Mouse (Mus musculus) mesoderm, embryonic 11.5 days (tissue): ENCODE results near the gene Gm49673.
A peak's percentile ranks its signal among the peaks of the same experiment; 100 is the strongest.
"Not testable (repeated sequence)": the region's sequence is repeated elsewhere in the genome, so short reads cannot be mapped to it uniquely, and the experiment has no call there.

Source experiments
- DNase-seq: peaks from one replicate; pipeline ENCODE4 v3.0.0-alpha.2; 2012; ENCODE audit warnings: low read depth, low spot score

The Gm49673 gene

DNA sequence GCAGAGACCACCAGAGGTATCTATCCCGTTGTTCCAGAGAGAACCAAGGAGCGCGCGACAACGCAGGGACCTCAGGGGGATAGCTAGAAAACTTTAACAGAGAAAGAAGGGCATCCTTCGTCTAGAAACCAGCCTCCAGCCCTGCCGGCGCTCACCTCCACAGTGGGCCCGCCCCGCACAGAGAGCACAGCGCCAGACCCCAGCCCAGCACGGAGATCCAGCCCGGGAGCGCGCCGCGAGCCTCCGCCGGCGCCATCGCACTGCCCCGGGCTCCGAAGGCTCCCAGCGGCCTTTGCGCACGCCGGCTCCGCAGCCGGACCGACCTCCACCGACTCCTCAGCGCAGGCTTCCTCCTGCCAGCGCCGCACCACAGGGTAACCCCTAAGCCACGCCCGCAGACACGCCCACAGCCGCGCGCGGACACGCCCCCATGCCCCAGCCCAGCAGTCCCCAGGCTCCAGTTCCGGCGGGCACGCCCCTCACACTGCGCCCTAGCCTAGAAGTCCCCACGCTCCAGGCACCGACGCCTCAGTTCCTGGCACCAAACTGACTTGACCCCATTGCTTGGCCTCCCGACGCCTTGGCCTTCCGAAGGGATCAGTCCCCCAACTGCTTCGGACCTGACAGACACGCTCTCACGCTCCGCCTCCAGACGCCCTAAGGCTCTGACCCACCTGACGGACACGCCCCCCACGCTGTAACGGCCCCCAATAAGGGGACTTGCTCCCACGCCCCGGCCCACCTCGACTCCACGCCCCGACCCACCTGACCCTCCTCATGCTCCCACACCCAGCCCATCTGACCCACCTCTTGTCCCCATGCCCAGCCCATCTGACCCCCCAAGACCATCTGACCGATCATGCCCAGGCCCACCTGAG, at the start of gene Gm49673, which contains the start of gene Rnaset2a:
Gm49673 (minus strand) TSS at position 350 of the 878 bp plus-strand sequence.
Rnaset2a (minus strand) TSS at position 659 of the 878 bp plus-strand sequence.
- DNase-seq: peak; percentile 68

DNA sequence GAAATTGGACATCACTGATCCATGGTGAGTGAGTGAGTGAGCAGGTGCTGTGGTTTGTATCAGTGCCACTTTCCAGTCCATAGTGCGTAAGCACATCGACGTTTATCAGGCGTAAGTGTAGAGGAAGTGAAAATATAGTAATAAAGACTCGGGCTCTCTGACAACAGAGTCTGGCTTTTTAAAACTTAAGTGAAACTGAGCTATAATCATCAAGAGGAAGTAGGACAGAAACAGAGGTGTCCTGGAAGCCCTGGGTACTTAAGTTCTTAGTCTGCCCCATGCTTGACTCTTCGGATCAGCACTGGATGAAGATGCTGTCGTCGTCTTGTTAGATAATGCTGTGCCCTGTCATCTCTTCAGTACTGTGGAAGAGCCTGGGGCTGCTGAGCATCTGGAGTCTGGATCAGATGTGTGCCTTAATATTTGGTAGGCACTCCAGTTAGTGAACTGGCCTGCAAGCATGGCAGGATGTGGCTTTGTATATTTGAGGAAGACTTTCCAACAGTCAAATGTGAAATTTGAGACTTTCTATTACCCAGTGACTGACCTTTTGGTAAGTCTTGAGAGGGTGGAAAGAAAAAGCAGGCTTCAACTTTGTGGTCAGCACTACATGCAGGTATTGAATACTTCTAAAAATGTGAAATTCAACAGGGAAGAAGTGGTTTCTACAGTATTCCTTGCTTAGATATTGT, 48.2 kb upstream of the Gm49673 start:
- DNase-seq: no peak

DNA sequence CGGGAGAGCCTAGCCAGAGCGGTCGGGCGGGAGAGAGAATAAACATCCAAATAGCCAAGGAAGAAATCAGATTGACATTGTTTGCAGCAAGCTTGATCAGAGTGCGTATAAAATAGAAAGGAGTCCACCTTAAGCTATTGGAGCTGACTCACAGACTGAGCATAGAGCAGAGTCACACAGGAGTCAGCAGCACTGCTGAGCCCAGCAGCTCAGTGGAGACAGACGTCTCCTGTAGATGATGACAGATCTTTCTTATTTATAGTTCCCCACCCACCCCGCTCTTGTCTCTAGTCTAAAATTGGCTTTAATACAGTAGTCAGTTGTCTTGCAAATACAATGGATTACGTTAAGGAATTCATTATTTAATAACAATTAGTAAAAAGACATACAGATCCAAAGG, 46.1 kb upstream of the Gm49673 start:
- no peak for DNase-seq

DNA sequence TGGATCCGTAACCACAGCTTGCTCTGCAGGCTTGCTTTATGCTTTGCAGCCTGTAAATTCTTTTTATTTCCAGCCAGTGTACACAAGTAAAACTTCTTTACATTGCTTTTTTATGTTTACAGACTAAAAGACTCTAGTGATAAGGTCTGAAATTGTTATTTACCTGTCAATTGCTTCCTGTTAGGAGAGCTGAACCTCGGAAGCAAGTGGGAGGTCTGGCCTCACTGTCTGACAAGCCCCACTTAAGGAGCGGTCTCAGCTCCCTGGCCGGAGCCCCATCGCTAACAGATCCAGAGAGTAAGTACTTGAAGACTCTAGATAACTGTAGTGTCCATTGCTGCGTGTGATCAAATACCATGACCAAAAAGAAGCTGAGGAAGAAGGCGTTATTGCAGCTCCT, 36.6 kb upstream of the Gm49673 start:
- DNase-seq: no peak

DNA sequence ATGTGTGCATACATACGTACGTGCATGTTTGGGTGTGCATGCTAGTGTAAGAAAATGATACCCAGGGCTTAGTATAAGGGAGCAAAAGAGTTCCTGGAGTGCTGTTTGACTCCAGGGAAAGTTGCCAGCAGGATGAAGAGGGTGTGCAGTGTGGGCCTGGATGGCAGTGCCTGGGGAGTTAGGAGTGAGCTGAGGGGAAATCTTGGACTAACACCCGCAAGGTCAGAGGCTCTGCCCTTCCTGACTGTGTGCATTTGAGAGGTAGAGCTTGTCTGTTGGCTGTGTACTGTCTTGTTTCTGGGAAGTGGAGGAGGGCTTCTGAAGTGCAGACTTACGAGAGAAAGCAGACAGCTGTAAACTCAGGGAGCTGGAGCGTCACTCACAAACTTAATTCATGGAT, 36.2 kb upstream of the Gm49673 start:
- no peak for DNase-seq

DNA sequence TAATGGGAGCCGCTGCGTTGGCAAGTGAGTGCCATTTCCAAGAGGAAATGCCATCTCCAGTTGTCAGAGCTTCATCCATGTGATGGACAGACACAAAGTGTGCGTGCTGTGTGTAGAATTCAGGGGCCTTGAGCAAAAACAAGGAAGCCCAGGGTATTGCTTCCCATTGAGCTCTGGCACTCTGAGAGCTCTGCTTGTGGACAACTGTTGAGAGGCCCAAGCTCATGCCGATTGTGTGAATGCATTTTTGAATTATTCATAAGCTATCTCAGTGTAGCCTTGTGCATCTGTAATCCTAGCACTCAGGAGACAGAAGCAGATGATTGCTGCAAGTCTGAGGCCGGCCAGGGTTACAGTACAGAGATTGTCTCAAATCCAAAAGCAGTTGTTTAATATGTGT, 29.5 kb upstream of the Gm49673 start:
- DNase-seq: no peak

DNA sequence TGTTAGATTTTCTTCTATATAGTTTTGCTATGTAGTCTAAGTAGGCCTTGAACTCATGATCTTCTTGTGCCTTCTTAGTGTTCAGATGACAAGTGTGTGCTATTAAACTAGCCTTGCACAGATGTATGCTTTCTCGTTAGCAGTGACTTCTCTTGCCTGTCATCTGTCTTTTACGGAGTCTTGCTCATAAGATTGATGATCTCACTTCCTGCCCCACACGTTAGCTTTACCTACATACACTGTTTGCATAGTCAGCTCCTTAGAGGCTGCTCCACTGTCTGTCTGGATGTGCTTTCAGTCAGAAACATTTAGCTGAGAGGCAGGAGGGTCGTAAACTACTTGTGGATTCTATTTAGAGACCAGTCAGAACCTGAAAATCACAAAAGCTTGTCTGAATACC, 23.5 kb upstream of the Gm49673 start:
- no peak for DNase-seq

DNA sequence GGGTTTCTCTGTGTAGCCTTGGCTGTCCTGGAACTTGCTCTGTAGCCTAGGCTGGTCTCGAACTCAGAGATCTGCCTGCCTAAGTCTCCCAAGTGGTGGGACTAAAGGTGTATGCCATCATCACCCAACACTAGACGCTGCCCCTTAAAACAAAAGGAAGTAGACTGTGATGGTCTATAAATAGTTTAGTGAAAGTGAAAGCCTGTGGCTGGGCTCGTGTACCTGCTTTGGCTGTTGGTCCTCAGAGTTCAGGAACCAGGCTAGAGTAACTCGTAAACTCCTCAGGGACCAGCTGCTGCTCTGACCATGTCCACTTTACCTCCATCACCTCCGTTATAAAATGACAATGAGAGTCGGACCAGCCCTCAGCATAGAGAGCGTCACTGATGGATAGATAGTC, 22.7 kb upstream of the Gm49673 start:
- DNase-seq: no peak

DNA sequence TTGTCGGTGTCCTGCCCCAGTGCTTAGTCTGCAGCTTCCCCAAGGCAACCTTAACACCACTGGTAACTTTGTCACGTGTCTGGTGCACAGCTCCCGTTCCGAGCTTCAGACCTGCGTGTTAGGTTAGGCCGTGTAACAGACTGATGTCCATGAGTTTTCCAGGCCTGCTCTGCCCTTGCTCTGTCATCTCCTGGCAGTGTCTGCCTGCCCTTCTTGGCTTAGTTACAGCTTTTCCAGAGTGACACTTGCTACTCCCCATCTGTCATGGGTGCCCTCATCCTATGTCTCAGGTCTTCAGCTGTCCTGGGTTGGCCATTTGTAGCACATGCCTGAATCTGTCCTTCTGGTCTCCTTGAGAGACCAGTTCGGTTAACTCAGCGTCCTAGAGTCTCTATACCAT, 19.8 kb upstream of the Gm49673 start:
- not testable (repeated sequence) for DNase-seq

DNA sequence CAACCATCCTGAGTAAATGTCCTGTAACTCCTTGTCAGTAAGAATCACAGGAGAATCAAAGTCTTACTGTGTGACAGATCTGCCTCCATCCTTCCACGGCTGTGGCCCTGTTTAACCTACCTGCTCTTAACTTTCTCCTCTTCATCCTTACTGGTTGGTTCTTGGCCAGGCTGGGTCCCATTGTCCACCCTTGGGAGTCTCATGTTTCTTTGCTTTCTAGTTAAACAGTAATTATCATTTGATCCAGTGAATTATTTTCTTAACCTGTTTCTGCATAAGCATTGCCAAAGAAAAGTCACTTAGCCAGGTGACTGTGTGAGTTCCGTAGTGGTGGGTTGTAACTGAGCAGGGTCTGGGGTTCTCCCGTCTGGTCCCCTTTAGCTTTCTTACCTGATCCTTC, 18.9 kb upstream of the Gm49673 start:
- DNase-seq: not testable (repeated sequence)

DNA sequence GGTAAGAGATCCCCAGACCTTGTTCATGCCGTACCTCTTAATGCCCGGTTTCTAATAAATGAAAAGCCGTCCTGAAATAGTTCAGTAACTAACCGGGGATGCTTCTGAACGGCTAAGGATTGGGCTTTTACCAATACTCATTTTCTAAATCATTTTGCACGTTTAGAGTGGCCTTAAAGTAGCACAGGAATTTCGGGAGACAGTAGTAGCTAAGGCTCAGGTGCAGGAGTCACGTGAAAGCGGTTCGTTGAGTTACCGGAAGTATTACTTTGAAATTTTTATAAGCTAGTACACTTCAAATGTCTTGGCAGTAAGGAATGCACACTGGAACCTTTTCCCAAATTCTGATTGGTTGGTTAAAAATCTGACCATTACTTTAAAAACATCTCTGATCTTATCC, 18.4 kb upstream of the Gm49673 start:
- not testable (repeated sequence) for DNase-seq

DNA sequence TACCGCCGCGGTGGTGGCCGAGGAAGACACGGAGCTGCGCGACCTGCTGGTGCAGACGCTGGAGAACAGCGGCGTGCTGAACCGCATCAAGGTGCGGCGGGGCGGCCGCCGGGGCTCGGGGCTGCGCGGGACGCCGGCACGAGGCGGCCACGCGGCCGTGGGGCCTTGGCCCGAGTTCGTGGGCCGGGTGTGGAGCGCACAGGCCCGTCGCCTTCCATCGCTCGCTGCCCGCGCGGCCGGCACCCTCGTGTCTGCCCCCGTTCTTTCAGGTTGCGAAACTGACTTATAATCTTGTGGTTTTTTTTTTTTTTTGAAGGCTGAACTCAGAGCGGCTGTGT, 18.0 kb upstream of the Gm49673 start:
- peak; percentile 10 for DNase-seq

DNA sequence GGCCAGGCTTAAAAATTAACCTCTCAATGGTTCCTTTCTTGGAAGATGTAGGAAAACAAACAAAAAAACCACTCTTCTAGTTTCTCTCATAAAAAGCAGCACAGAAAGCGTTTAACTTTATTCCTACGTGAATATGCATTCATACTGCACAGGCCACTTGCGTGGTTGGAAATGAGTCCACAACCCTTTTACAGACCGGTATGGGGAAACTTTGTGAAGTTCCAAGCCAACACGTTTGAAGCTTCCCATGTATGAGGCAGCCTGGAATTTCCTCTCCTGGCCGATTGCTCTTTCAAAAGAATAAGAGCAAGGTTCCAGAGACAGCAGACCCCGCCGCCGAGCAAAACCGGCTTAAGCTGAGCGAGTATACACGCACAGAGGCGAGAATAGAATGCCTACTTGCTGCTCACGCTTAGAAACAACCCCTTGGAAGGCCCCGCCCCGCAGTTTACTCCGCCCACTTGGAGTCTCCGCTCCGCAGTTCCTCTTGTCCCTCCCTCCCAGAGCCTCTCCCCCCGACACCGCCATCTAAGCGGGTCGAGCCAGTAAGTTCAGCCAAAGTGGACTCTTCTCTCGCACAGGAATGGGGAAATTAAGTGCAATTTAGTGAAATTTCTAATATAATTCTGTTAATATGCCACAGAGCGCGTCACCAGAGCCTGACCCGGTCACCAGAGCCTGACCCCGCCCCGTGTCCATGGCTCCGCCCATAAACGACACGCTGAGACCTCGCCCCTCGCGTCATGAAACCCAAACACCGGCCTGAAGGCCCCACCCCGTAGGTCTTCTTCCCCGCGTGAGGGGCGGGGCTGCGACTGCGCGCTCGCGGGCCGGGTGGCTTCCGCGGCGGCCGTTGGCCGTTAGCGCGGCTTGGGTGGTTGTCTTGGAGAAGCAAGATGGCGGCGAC, 17.4 kb upstream of the Gm49673 start, which contains the start of gene Fgfr1op:
Fgfr1op (plus strand) TSS at position 801 of the 907 bp plus-strand sequence.
- not testable (repeated sequence) for DNase-seq

DNA sequence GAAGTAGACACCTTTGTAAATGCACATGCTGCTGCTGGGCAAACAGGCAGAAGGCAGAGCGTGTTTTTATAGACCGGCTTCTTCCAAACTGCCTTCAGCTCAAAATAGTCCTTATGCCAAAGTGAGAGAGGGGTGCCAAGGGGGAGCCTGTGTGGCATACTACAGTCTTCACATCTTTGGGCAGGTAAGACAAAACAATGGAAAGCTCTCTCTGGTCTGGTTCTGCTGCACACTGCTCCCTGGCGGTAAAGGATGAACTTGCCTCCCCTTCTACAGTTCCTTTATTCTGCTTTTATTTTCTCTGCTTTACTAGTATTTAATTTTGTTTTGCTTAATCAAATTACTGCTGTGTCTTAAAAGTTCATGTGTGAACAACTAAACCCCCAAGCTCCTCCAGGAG, 13.4 kb upstream of the Gm49673 start:
- peak; percentile 8 for DNase-seq

DNA sequence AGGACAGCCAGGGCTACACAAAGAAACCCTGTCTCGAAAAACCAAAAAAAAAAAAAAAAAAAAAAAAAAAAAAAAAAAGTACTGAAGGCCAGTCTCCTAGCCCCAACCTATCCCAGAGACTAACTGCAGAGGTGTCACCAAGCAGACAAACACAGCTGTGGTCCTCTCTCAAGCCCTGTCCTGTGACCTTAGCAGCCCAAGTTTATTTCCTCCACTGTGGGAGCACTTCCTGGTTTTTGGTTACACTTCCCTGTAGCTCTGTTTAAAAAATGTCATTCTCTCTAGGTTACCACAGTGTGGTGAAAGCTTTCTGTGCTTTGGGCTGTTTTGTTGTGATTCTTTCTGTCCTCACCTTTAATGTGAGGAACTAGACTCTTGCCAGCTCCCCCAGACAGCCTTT, 11.0 kb upstream of the Gm49673 start:
- DNase-seq: not testable (repeated sequence)

DNA sequence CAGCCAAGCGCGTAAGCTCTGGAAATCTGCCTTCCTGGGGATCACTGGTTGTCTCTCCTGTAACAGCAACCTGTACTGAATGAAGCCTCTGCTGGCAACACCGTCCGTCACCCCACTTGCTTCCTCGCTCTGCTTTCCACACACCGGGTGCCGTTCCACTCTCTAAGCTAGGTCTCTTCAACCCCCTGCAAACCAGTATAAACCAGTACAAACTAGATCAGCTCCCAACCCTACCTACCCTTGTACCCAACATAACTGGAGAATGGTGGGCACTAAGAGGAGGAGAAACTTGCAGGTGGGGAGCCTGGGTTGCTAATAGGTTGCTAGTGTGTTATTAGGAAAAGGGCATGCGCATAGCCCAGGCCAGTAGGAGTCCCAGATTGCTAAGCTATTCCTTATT, 8.4 kb upstream of the Gm49673 start:
- DNase-seq: not testable (repeated sequence)

DNA sequence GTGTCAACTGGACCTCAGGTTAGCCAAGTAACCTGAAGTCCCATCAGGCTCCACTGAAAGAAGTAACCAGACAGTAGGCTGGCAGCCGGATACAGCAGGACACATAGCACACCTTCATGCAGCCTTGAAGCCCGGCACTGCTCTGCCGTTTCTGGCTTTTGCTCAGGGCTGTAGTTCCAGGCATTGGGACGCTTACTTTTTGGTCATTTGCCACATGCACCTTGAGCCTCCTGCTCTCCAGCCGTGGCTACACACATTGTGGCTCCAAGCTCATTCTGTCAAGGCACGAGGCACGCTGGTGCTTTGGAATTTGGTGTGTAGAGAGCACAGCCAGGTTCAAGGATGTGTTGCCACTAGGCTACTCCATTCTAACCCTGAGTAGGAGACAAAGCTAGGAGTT, 7.4 kb upstream of the Gm49673 start:
- DNase-seq: not testable (repeated sequence)

DNA sequence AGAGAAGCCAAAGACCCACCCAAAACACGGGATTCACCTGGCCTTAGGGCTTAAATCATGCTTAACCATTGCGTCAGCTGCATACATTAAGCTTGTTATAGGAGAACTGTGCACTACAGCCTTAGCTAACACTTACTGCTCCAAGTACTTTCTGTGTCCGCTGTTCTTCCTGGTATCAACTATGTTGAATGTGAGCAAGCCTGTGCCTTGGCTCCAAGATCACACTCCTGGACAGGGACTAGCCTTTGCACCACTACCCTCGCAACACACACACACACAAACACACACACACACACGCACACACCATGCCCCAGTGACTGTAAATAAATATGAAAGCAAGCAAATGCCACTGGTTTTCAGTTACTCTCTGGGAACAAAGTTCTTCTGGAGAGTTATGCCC, 657 bp downstream of the Gm49673 start:
- not testable (repeated sequence) for DNase-seq

DNA sequence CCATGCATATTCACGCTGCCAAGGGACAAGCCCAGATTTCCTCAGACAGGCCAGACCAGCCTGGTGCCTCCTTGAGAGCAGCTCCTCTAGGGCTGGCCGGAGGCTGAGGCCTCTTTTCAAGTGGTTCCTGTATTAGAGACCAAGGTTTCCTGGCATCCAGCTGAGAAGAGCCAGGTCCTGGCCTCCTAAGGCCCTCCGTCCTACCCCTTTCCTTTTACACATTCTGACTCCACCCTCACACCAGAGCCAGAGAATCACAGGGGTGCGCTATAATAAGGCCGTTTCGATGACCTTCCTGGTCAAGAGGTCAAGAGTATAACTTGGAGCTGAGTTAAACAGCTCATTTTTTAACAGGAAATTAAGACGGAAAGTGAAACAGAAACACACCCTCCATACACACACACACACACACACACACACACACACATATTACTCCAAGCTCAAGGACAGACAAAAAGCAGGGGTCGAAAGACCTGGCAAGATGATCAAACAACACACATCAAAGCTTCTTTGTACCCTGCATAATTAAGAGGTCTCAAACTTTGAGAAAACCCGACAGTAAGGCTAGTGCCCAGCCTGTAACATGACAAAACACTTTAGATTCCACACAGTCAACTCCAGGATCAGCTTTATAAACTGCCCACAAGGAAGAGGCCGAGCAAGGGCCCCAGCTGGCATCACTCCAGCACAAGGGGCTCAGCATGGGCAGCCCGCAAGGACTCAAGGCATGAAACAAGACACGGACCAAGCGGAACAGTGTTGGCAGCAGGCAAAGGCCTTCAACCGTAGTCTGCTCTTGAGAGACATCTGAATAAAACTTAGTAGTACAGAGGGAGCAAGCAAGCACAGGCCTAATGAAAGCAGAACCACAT, 3.5 kb downstream of the Gm49673 start:
- not testable (repeated sequence) for DNase-seq

DNA sequence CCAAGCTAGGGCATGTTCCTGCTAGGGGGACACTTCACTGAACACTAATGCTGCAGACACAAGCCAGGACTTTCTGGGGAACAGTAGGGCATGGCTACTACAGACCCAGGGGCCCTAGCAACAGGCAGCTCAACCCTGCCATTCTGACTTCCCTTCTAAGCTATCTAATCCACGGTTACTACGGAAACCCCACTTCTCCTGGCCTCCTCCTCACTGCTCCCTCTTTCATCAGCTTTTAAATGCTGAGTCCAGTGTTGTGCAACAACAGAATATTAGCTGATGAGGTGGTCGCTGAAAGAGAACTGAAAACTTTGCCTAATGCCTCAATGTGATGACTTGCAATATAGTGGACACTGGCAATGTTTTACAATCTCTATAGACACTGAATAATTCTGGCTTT, 7.4 kb downstream of the Gm49673 start:
- not testable (repeated sequence) for DNase-seq

DNA sequence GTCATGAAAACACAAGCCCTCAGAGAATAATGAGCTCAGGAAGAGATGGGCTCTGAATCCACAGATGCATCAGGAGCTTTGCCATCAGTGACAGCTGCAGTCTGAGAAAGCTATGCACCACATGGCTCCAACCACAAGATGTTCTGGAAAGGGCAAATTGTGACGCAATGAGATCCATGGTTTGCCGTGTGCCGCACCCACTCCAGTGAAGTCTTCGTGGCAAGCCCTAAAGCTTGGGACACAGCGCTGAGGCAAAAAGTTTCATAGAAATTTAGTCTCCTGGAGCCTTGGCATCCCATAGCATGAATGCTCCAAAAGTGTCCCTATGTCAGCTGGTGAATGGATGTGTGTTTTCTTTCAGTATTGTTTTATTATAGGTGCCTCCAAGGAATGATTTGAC, 9.5 kb downstream of the Gm49673 start:
- DNase-seq: not testable (repeated sequence)
